Mouse (Mus musculus): Measurements from ENCODE around the gene Htra3.

Htra3 gene

GRCm38 (mm10) chr5:35679256-35680155, at the start of gene Htra3:
Gene Htra3, minus strand, starts transcription at chr5:35679782.
- peak; percentile 70 to 78 for DNase-seq

DNA sequence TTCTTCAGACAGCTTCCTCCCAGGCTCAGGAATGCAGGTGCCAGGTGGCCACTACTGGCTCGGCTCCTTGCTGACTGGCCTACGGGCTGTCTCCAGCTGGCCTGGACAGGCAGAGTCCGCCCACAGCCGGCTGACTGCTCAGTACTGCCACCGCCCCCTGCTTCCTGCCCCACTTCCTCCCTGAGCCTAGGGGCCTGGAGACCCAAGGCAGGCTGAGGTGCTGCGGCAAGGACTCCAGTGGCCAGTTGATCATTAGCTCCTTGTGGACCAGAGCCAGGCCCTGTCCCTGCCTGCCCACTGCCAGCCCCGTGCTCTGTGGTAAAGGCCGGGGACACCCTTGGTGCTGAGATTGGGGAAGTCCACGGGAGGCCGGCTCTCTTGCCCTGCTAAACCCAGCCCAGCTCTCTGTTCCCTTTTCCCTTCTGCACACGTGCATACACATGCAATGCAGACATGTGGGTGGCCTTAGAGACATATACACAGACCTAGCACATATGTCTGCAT, 49.4 kb upstream of the Htra3 start:
- peak; percentile 89 to 94 for DNase-seq

- no peak for DNase-seq
Measured at GRCm38 (mm10) chr5:35728344-35728956, 48.9 kb upstream of the Htra3 start.

GRCm38 (mm10) chr5:35727447-35727846, 47.9 kb upstream of the Htra3 start:
- DNase-seq = peak in 1 of 2 experiments; percentile 26

- DNase-seq = no peak
Measured at GRCm38 (mm10) chr5:35725840-35726239, 46.3 kb upstream of the Htra3 start.

GRCm38 (mm10) chr5:35723900-35724299, 44.3 kb upstream of the Htra3 start:
- no peak for DNase-seq

DNA sequence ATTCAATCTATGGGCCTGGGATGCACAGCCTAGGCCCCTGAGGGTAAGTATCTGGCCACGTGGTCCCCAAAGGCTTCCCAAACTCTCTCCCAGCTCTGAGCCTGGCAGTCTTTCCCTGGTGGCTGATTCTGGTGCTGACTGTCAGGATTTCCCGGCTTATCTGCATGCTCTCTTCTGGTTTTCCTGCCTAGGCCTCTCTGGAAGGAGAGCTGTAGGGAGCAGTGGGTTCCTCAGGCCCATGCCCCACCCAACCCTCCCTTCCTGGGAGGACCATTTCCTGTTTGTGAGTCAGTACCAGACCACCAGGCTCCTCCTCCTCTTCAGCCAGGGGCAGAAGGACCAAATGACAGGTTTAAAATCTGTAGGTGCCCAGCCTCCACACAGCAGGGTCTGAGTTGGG, 43.1 kb upstream of the Htra3 start:
- peak in 1 of 2 experiments; percentile 29 for DNase-seq

DNA sequence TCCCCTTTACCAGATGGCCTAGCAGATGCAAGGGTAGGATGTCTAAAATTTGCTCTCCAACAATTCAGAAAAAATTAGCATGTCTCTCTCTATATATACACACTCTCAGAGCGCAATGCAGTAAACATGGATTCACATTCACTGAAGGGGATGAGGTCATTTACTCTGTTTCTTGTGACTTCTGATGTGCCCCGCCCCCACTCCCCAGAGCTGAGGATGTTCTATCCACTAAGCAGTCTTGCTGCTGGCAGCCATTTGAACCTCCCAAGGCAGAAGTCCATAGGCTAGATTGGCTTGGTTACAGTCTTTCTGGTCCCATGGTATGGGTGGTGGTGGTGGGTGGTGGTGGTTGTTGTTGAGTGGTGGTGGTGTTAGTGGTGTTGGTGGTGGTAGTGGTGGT, 42.4 kb upstream of the Htra3 start:
- DNase-seq = no peak

DNA sequence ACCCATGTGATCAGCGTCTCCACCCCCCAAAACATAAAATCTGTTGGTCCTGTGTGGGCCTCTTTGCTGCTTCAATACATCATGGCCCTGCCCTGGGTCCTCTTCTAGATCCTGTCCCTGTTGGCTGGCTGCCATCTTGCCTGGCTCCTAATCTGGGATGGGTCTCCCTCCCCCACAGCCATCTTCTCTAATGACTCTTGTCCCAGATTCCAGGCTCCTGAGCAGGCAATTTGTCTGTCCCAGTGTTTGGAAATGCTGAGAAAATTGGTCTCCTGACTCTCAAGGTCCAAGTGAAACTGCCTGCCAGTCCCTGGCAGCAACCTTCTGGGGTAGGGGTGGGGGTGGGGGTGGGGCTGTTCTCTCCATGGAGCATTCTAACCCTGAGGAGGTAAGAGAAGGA, 40.3 kb upstream of the Htra3 start:
- DNase-seq = peak; percentile 57 to 63

DNA sequence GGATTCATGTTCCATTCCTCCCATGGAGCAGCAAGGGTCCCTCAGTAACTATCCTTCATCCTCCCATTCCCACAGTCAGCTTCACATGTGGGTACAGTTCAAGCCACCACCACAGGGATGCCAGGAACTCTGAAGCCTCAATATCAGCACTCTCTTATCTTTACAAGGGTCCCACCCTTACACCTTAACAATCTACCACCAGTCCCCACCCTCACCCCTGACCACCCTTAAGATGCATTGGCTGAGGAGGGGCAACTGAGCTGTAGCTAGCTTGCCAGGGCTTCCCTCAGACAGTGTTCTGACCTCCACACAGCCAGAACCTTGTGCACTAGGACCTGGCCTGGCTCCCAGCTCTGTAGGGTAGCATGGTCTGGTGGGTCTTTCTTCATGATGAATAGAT, 39.8 kb upstream of the Htra3 start:
- no peak for DNase-seq

GRCm38 (mm10) chr5:35718817-35719216, 39.2 kb upstream of the Htra3 start:
- DNase-seq = no peak

DNA sequence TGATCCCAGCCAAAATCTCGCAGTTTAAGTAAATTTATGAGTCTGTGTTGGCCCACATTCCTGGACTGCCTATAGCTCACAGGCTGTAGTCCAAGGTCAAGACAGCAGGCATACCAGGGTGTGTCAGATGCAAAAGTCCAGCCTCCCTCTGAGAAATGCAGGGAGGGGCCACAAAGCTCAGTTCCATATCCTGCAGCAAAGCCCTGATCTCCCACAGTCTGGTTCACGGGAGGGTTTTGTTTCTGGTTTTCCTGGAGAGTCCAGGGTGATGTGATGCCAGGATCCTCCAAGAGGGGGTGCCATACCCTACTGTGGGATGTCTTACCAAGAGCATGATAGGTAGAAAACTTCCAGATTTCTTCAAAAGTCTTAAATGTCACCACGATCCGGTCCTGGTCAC, 38.4 kb upstream of the Htra3 start:
- DNase-seq = peak; percentile 84 to 87

DNA sequence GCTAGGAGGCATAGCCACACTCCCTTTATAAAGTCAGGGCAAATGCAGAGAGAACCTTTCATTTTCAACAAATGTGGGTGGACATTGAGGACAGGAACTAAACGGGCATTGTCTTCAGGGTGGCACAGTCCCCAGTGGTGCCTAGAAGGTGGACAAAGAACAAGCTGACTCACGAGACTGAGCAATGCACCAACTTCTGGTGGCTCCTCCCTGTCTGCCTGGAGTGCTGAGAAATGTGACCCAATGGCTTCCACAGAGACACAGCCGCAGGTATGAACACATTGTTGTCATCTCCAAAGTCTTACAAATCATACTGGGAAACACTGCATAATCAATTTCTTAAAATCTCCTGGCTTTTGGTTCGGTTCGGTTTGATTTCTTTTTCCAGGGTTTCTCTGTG, 37.9 kb upstream of the Htra3 start:
- no peak for DNase-seq

DNA sequence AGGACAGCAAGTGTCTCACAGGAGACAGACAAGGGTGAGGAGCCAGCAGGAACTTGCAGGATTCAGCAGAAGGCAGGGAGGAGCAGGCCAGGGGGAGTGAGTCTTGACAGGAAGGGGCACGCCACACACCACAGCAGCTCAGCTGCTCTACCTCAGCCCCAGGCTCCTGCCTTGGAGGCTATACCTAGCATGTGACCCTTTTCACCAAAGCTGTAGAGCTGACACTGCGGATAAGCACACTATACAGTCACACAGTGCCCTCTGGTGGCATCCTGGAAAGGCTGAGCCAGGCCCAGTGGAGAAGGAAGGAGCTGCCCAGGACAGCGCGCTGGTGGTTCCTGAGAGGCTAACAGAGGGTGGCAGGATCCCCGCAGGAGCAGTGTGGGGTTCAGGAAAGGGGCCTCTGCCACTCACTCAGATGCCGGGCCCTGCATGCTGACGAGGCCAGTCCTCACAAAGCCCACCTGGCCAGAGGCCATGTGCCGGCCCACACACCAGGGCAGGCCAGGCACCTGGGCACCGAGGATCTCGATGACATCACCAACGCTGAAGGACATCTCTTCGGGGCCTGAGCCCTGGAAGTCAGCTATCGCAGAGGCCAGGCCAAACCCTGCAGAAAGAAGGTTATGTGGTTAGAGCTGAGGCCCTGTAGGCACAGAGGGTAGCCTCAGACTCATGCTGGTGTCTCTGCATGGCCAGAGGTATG, 34.2 kb upstream of the Htra3 start:
- DNase-seq = peak; percentile 85 to 88

DNA sequence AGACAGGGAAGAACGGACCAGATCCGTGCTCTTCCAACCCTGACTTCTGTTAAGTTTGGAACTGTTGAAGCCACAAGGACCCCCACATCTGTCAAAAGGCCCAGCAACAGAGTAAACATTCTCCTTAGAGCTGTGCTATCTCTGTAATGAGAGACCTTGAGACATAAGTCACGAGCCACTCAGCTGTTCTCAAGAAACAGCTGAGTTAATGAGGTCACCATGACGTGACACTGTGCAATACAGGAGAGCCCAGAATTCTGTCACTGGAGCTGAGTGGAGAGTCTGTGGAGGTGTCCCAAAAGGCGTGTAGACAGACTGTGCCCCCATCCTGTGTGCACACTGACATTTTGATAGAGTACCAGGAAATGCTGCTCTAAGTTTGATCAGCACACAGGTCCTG, 32.9 kb upstream of the Htra3 start:
- DNase-seq = no peak

- DNase-seq = no peak
Measured at GRCm38 (mm10) chr5:35710931-35711330, 31.3 kb upstream of the Htra3 start.

GRCm38 (mm10) chr5:35710481-35710880, 30.9 kb upstream of the Htra3 start:
- no peak for DNase-seq

DNA sequence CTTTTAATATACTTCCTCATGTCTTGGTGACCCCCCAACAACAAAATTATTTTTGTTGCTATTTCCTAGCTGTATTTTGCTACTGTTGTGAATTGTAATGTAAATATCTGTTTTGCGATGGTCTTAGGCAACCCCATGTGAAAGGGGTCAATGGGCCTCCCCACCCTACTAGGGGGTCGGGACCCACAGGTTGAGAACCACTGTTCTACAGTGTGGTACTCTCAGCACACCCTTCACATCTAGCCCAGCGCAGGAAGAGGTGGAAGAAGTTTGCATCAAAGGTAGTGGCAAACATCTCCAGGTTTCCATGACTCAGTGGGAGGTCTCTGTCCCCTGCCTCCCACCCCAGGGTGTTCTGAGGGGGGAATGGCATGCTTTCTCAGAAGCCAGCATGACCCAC, 25.8 kb upstream of the Htra3 start:
- no peak for DNase-seq

DNA sequence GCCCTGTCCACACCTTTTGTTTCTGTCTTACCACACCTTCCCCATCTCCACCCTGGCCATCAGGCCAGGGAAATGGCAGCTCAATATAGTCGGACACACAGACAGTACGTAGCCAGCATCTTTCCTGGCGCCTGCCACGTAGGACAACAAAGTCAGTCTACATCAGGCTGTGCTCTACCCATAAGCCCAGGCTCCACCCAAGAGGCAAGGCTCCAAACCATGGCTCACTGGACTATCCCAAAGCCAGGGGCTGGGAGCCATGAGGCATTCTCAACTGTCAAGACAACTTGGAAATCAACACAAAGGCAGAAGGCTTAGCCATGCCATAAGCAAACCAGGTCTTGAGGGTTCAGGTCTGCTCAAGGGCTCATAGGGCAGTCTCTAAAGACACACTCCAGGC, 24.2 kb upstream of the Htra3 start:
- DNase-seq = no peak

GRCm38 (mm10) chr5:35703183-35703582, 23.6 kb upstream of the Htra3 start:
- no peak for DNase-seq

DNA sequence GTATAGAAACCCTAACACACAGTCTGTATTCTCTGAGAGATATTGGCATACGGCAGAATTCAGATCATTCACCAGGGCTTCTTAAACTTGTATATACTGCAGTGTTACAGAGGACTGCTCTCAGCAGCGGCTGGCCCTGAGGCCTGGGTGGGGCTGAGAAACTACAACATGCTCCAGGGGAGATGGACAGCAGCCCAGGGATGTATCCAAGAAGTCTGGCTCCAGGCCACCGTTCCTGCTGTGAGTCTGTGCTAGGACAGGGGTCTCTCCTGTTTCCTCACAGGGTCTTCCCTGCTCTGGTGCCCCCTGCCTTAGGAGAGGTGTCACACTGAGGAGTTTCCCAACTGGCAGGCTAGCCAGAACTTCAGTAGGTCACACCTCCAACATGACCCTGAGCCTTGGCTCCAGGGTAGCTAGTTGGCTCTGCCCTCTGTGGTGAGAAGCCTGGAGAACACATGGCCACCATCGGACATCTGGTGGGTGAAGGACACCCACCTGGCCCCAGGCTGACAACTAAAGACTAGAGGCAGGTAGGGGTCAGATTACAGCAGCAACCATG, 23.1 kb upstream of the Htra3 start:
- no peak for DNase-seq

- DNase-seq = peak; percentile 87 to 88
Measured at GRCm38 (mm10) chr5:35701042-35701441, 21.5 kb upstream of the Htra3 start.

DNA sequence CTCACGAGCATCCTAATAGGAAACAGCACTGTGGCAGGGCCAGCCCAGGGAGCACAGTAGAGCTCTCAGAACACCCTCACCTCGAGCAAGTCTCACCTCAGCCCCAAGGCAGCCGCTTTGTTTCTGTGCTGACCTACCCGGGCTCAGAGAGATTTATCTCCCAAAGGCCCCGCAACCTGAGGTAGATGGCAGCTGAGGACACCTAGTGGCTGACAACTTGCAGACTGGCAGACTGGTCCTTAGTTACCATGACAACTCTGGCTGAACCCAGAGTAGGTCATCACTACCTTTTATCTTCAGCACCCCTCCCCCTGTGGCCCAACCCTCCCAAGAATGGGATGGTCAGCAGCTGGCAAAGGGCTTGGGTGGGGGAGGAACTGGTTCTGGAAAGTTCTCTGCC, 16.2 kb upstream of the Htra3 start:
- peak; percentile 45 to 67 for DNase-seq
